Mouse (Mus musculus): ENCODE data around the gene Dguok. TPM values are rescaled to one million over a fixed set of nuclear protein-coding genes. Genes with fewer than 3 reads are reported as not detected.

The Dguok gene
- polyA plus RNA-seq (2012; rRNA removed), result 39.5 and 40.1 TPM in 2 replicates

DNA sequence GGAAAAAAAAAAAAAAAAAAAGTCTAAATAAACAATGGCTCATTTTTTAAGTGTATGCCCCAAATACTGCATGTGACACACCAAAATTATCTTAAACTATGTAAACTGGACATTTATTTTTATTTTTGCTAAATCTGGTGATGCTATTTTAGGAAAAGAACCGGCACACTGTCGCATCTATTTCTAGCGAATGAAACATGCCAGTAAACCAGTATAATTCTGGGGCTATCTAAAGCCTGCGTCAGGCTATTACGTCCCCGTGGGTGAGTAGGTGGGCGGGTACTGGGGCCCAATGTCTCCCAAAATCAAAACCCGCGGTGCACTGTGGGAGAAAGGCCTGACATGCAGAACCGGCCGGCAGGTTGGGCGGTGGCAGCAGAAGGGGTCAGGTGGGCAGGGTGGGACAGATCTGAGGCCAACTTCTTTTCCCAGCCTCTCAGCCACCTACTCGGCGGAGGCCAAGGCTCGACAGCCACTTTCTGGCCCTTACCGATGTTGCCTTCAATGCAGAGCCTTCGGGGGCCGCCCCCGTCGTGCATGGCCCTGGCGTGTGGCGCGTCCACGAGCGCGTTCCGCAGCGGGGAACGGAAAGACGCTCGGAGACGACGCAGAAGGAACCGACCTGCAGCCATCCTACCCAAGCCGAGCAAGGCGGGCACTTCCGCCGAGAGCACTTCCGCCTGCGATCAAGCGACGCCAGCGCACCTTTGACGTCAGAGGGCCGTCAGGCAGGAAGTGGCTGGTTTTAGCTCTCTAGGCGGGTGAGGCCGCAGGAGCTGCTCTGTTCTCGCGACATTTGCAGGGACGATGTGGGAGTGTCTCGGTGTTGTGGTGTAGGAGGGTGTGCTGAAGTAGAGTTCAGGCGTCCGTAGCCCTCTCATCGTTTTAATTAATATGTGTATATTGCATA lies at the start of gene Dguok:
Gene Dguok (minus strand): TSS at position 712 of the 910 bp plus-strand sequence.
- DNase-seq (ENCODE audit: low read depth, low spot score), result peak; percentile 98

DNA sequence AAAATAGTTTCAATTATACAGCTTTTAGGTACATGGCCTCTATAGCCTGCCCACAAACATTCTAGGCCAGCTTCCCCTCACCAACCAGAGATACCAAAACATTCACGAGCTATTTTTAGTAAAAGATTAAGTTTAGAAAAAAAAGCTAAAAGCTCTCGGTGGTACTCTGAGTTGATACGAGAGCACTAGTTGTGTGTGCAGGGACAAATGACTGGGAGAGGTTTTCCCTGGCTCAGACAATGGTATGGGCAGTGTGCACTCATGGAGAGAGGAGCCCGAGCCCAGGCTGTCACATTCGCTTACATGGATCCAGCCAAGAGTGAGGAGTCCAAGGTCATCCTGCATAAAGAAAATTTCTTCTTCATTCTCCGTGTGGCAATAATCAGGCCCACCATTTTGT lies 49.2 kb upstream of the Dguok start:
- DNase-seq (ENCODE audit: low read depth, low spot score), result no peak
- WGBS, result 79% methylated on average over 6 of the region's 6 CpGs

More for the DNA sequence above, at the start of gene Dguok:
- WGBS, result under 1% methylated on average over 54 of the region's 54 CpGs

DNA sequence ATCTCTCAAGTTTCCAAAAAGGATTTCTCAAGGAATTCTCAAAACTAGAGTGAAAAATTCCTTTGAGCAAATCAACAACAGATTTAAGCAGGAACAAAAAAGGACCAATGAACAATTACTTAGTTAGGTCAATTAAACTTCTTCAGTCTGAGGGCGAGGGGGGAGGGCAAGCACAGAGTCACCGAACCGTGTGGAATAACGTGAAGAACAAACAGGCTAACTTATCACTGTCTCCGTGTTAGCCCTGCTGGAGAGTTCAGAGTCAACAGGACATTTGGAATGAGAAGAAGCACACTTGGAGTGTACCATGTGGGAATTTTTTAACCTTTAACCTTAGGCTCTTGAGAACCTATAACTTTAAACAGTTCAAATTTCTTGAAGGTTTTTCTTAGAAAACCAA lies 41.6 kb upstream of the Dguok start:
- no peak for DNase-seq (ENCODE audit: low read depth, low spot score)
- WGBS, result 73% methylated on average over 5 of the region's 5 CpGs

DNA sequence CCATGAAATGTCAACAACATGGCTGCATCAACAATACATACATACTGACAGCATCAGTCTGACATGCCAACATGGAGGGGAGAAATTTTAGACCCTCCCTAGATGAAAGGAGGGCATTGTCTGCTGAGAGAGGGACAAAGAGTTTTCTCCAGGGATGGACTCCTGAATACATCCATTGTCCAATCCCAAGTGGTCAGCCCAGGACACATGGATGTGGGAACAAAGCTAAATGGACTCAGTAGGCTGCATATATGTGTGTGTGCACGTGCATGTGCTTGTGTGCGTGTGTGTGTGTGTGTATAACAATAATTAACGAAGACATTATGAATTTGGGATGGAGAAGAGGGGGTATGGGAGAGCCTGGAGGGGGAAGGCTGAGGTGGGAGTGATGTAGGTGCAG lies 39.0 kb upstream of the Dguok start:
- DNase-seq (ENCODE audit: low read depth, low spot score), result no peak
- 90% methylated on average over 3 of the region's 3 CpGs for WGBS

DNA sequence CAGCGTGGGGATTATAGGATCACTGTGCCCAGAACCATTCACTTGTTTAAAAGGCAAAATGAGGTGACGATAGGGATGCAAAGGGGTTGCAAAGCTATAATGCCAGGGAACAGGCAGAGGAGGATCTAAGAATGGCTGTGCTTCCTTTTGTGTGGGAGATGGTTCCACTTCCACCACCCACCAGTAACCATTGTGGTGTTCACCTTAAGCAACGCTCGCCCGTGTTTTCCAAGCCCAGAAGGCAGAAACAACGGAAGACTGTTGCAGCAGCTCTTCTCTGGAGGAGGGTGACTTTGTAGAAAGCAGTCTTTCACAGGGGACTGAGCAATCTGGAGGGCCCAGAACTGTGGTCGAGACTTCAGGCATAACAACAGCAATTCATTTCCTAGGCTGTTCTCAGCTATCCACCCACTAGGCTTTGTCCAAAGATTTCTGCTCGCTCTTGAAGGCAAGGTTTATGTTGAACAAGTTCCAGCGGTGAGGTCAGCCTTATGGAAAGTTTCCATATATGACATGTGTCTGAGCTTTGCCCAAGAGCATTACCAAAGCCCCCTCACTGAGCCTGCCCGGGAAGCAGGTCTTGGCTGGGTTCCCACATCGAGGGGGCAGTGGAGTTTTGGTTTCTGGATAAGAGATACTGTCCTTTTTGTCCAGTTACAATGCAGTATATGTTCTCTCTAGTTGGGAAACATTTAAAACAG lies 35.1 kb upstream of the Dguok start:
- DNase-seq (ENCODE audit: low read depth, low spot score), result no peak
- 67% methylated on average over 11 of the region's 11 CpGs for WGBS

DNA sequence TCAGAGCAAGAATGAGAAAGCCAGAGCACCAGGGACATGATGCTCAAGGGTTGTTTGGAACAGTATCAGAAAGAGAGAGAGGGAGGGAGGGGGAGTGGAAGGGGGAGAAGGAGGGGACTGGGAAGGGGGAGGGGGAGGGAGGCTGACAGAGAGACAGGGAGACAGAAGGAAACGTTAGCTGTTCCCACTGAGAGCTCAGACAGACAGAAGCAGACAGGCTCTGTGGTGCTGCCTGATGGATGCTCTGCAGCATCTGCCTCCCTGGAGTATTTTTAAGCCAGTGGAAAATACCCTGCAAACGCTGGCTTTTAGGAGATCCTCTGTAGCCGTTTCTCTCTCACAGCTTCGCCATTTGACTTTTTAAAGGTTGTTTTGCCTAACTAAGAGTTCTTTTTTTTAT lies 33.2 kb upstream of the Dguok start:
- 47% methylated on average over 4 of the region's 4 CpGs for WGBS
- DNase-seq (ENCODE audit: low read depth, low spot score), result no peak

DNA sequence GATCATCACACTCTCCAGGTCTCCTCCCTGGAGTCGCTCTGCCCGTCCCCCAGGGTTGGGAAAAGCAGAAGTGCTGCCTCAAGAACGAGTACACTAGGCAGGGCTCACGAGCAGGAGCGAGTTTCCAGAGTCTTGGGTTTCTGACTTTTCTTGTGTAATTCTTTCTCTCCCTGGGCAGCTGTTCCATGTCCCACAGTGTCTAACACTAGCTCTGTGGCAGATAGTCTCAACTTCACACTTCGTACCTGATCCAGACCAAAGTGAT lies 30.0 kb upstream of the Dguok start:
- no peak for DNase-seq (ENCODE audit: low read depth, low spot score)
- WGBS, result 59% methylated on average over 6 of the region's 6 CpGs

DNA sequence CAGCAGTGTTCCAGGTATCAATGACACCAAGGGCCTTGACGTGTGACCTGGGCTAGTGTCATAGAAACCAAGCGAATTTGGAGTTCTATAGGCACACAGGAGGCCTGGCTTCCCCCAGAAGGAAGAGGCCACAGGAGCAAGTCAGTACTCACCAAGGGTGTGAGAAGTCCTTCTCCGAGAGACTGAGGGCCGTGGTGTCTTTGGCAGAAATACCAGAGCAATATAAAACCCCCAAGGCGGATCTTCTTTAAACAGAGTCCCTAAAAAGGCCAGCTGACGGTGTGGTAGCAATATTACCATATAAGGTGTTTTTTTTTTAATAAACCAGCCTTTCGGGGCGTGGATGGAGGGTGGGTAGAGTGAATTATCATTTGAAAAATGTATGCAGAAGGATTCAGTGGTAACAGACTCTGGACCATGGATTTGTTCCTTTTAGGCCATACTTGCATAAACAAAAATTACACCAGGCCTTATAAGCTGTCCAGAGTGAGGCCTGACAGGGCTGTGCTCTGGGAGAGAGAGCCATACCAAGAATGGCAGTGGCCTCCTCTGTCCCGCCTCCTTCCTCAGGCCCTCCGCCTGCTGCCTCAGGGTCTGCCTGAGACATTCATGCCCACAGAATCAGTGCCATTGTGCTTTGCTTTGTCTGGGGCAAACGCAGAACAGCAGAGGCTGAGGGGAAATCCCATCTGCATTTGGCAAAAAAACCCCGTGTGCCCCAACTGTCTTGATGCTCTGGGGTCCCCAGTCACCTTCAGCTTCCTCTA lies 29.4 kb upstream of the Dguok start, which contains the start of gene Actg2:
Gene Actg2 (minus strand): TSS at position 238 of the 767 bp plus-strand sequence.
- 55% methylated on average over 12 of the region's 12 CpGs for WGBS
- DNase-seq (ENCODE audit: low read depth, low spot score), result no peak

DNA sequence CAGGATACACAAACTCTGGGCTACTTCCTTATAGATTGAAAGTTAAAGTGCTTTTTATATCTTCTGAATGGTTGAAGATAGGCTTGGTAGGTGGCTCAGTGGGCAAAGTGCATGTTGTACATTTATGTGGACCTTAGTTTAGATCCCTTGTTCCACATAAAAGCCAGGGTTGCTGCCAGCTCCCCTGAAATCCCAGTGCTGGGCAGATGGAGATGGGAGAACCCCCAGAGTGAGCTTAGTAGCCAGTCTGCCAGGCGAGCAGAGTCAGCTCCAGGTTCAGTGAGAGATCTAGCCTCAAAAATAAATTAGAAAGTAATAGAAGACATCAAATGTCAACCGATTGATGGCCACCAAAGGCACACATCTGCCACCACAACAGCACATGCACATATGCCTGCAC lies 25.8 kb upstream of the Dguok start:
- no peak for DNase-seq (ENCODE audit: low read depth, low spot score)
- 66% methylated on average over 2 of the region's 2 CpGs for WGBS

DNA sequence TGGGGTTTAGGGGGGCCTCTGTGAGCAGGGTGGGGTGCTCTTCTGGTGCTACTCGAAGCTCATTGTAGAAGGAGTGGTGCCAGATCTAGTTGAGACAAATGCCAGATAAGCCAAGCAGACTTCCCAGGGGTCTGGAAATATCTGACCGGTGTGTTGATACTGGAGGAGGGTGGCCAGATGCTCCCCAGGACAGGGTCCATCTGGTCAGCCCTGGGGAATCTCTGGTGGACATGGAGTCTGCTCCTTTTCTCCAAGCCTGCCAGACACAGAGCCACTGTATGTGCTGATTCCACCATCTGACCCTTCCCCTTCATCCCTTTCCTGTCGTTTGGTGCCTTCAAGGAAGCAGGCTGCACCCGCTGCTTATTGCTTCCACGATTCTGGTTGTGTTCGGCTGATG lies 16.4 kb upstream of the Dguok start:
- DNase-seq (ENCODE audit: low read depth, low spot score), result no peak
- 26% methylated on average over 6 of the region's 6 CpGs for WGBS

DNA sequence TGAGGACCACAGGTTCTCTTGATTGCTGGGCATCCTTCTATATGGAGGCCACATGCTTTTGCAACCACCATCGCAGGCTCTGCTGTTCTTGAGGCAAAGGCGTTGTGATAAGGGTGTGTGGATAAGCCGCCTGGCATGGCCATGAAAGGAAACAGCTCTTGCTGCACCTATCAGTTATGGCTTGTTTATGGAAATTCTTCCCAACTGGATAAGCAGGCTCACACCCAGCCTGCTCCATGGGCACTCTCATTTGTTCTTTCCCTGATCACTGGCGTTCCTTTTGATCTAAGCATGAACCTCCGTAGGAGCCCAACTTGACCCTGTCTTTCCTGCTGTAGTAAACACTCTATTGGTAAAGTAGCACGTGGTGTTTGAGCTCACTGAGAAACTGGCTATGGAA lies 15.0 kb upstream of the Dguok start:
- DNase-seq (ENCODE audit: low read depth, low spot score), result no peak
- WGBS, result 23% methylated on average over 6 of the region's 6 CpGs

DNA sequence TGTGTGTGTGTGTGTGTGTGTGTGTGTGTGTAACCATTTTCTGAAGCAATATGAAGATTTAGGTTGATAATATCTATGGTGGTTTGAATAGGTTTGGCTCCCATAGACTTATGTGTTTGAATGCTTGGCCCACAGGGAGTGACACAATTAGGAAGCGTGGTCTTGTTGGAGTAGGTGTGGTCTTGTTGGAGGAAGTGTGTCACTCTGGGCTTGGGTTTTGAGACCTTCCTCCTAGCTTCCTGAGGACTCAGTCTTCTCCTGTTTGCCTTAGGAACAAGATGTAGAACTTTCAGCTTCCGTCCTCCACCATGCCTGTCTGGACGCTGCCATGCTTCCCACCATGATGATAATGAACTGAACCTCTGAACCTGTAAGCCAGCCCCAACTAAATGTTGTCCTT lies 11.9 kb upstream of the Dguok start:
- DNase-seq (ENCODE audit: low read depth, low spot score), result no peak
- WGBS, result 61% methylated on average over 3 of the region's 3 CpGs

DNA sequence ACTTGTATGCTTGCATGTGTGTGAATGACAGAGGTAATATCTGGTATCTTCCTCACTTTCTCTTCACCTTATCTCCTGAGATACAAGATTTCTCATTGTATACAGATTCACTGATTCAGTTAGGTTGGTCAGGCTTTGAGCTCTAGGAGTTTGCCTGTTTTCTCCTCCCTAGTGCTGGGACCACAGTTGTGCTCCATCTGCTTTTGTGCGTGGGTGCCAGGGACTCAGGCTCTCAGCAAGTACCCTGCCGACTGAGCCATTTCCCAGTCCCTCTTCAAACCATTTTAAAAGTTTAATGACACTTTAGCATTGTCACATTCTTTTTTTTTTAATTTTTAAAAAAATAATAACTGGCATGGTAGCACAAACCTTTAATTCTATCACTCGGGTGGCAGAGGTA lies 8.4 kb upstream of the Dguok start:
- no peak for DNase-seq (ENCODE audit: low read depth, low spot score)
- WGBS, result 70% methylated on average over 3 of the region's 3 CpGs

DNA sequence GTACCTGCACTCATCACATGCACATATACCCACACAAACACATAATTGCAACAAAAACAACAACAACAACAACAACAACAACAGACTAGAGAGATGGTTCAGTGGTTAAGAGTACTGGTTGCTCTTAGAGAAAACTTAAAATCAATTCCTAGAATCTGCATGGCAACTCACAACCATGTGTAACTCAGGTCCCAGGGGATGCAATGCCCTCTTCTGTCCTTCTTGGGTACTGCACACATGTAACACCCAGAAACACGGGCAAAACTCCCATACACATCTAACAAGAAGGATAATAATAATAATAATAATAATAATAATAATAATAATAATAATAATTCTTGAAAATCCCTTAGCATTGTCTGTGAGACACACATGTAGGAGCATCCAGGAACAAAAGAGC lies 5.7 kb upstream of the Dguok start:
- 0% methylated on average over 1 of the region's 1 CpGs for WGBS
- DNase-seq (ENCODE audit: low read depth, low spot score), result no peak

DNA sequence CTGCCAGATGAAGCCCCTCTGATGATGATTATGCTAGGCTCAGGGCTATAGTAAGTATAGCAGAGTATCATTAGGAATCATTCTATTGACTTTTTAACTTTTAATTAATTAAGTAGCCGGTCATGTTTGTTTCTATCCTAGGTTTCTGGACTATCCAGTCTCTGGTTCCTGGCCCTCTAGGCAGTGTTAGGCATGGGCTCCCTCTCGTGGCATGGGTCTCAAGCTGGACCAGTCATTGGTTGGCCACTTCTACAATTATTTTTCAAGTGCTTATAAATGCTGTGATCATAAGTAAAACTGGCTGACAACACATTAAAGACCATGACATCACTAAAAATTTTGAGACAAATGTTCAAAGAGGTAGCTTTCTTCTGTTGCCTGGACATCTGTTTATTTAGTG lies 3.4 kb upstream of the Dguok start:
- WGBS, result 62% methylated on average over 2 of the region's 2 CpGs
- no peak for DNase-seq (ENCODE audit: low read depth, low spot score)

DNA sequence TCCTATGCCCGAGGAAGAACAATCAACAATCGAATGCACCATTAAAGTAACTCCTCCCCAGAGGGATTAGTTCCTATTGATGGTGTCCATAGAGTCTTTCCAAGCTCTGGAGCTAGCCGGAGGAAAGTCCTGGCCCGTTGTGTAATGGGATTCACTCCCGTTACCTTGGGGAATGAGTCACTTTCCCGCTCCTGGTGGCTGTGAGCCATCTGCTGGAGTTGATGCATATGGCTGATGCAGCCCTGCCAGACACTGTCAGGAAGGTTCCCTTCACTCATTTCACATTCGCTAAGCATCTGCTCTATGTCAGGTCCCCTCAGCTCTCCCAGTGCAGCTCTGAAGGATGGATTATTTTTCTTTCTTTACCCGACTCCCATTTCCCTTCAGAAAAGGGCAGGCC lies 2.7 kb upstream of the Dguok start:
- DNase-seq (ENCODE audit: low read depth, low spot score), result no peak
- whole genome bisulfite sequencing, result 33% methylated on average over 8 of the region's 8 CpGs

DNA sequence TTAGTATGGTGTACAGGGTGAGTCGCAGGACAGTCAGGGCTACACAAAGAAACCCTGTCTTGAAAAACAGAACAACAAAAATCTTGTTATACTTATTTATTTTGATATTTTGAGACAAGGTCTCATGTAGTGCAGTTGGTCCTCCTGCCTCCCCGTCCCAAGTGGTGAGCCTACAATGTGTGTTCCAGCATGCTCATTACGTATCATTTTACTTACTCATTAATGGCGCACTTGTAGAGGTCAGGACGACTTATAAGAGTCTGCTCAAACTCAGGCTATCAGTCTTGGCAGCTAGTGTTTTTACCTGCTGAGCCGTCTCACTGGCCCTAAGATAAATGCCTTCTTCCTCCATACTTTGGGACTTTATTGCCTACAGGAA lies 388 bp upstream of the Dguok start:
- WGBS, result 12% methylated on average over 6 of the region's 6 CpGs

DNA sequence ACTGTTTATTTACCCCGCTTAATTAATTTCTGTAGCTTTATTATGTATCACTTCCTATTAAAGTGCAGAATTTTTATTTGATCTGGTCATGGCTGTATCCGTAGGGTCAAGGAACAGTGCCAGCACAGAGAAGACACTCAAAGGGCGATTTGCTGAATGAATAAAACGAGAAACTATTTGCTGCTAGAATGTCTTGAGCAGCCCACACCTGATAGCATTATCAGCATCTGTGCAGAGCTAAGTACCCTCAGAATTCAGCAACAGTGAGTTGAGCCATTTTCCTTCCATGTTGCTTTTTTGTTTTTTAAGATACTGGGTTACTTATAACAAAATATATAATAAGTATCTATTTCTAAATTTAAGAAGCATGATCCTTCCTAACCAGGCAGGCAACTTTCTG lies 1.2 kb downstream of the Dguok start:
- WGBS, result 88% methylated on average over 4 of the region's 4 CpGs
- no peak for DNase-seq (ENCODE audit: low read depth, low spot score)

More for the DNA sequence above, 388 bp upstream of the Dguok start:
- DNase-seq (ENCODE audit: low read depth, low spot score), result no peak

DNA sequence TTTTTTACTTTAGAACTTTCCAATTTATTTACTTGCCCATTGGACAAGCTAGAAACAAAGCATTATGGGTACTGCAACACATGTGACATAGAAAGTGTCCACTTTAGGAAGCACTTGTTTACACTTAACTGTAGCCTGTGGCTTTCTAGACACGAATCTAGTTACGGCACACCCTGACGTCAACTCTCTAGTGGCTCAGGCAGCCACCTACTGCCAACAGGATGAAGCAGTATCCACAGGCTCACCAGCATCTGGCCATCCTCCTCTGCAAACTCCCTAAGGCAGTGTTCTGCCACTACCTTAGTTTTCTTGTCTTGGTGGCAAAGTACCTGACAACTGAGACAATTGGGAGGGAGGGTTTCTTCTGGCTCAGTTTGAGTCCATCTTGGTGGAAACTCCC lies 3.4 kb downstream of the Dguok start:
- 65% methylated on average over 3 of the region's 3 CpGs for WGBS
- no peak for DNase-seq (ENCODE audit: low read depth, low spot score)

DNA sequence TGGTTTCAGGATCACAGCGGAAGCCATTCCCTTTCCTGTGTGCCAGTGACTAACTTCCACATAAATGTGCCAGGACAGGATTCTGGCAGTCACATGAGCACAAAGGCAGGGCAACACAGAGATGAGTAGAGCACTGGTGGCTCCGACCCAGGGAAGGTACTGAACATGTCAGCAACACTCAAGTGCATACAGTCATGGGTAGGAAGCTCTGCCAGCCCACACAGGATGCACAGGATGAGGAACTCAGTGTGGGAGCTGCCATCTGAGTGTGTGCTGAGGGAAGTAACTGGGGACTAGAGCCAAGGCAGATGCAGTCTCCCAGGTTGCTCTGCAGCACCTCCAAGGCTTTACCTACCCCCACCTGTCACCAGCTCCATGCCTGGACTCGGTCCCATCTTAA lies 4.1 kb downstream of the Dguok start:
- 73% methylated on average over 3 of the region's 3 CpGs for WGBS
- DNase-seq (ENCODE audit: low read depth, low spot score), result no peak

All from large intestine, adult 2 months (tissue).